Mouse (Mus musculus) limb, embryonic 12.5 days (tissue): ENCODE data around the gene Srebf2. TPM values are rescaled to one million over a fixed set of nuclear protein-coding genes. Genes with fewer than 3 reads are reported as not detected.

ENCODE experiments used
- ATAC-seq: fragments of 200-750 bp; cut with Nextera tagmentation; 2 replicates; pipeline ENCODE4 v1.8.0; 2017; ENCODE audit warnings: low read depth, moderate TSS enrichment; ENCODE audit not compliant: insufficient number of reproducible peaks, insufficient read depth, low FRiP score, low TSS enrichment
- H3K27ac ChIP-seq: fragments of 300-500 bp; sonication (generic); 2 replicates; pipeline ENCODE4 v1.5.1; 2016; ENCODE audit warnings: mild to moderate bottlenecking, moderate library complexity
- H3K27me3 ChIP-seq: fragments of 300-500 bp; sonication (generic); 2 replicates; pipeline ENCODE4 v1.6.1; 2016; ENCODE audit warnings: mild to moderate bottlenecking, moderate library complexity
- H3K36me3 ChIP-seq: fragments of 300-500 bp; sonication (generic); 2 replicates; pipeline ENCODE4 v1.6.1; 2016; ENCODE audit warnings: mild to moderate bottlenecking, moderate library complexity
- H3K4me1 ChIP-seq: fragments of 300-500 bp; sonication (generic); replicated peaks from 2 replicates; pipeline ENCODE4 v1.6.1; 2016
- H3K4me2 ChIP-seq: fragments of 300-500 bp; sonication (generic); 2 replicates; pipeline ENCODE4 v1.6.1; 2016; ENCODE audit warnings: mild to moderate bottlenecking, moderate library complexity
- H3K4me3 ChIP-seq: fragments of 300-500 bp; sonication (generic); replicated peaks from 2 replicates; pipeline ENCODE4 v1.5.1; 2016; ENCODE audit warnings: mild to moderate bottlenecking
- H3K9ac ChIP-seq: fragments of 300-500 bp; sonication (generic); replicated peaks from 2 replicates; pipeline ENCODE4 v1.6.1; 2016; ENCODE audit warnings: mild to moderate bottlenecking, moderate library complexity
- H3K9me3 ChIP-seq: fragments of 300-500 bp; sonication (generic); 2 replicates; pipeline ENCODE4 v1.6.1; 2016; ENCODE audit warnings: mild to moderate bottlenecking, moderate library complexity
- WGBS: fragments of 180-500 bp; shearing (Covaris S2); methylation state at CpG from one replicate; pipeline ENCODE4 v1.1.7; 2016; 5-methylcytosine and 5-hydroxymethylcytosine counted together
- polyA plus RNA-seq: library from polyadenylated mRNA; unstranded; fragments of >200 nt; fragmentation: Nextera tagmentation; extraction: Ambion mirVana; gene quantifications from 2 replicates; pipeline ENCODE4 v1.2.1, GENCODE M21; 2016

Srebf2 gene
- polyA plus RNA-seq, 1 experiment from 2014 or later: 186 TPM

GRCm38 (mm10) chr15:82197937-82198336 is 51.0 kb downstream of the Srebf2 start:
- 93% methylated on average over 11 of the region's 11 CpGs for WGBS
- no peaks in the 10 kb centered on the region for H3K9me3 ChIP-seq
- H3K27me3 ChIP-seq: no peaks in the 10 kb centered on the region
- H3K4me1 ChIP-seq: no peaks in the 10 kb centered on the region
- H3K9ac ChIP-seq: no peak overlapping the region
- no peak overlapping the region for H3K4me3 ChIP-seq
- no peak overlapping the region for H3K27ac ChIP-seq
- no peak for ATAC-seq
- no peak overlapping the region for H3K4me2 ChIP-seq
- peaks cover 99% of the 10 kb centered on the region for H3K36me3 ChIP-seq

GRCm38 (mm10) chr15:82198342-82198741 is 51.4 kb downstream of the Srebf2 start:
- Histone ChIP-seq H3K36me3 (peaks cover 99% of the 10 kb centered on the region), H3K9ac (no peak overlapping the region), H3K27ac (no peak overlapping the region), H3K4me2 (no peak overlapping the region), H3K4me3 (no peak overlapping the region), H3K27me3 (no peaks in the 10 kb centered on the region), H3K4me1 (no peaks in the 10 kb centered on the region), H3K9me3 (no peaks in the 10 kb centered on the region)
- 97% methylated on average over 7 of the region's 7 CpGs for WGBS
- no peak for ATAC-seq

- Histone ChIP-seq H3K27me3 (peaks cover 4% of the 10 kb centered on the region; the same call in 1 of the 2 replicates), H3K36me3 (peaks cover 99% of the 10 kb centered on the region), H3K4me3 (no peak overlapping the region), H3K27ac (no peak overlapping the region), H3K9ac (no peak overlapping the region), H3K4me1 (no peaks in the 10 kb centered on the region), H3K9me3 (no peaks in the 10 kb centered on the region), H3K4me2 (no peak overlapping the region)
- ATAC-seq: no peak
- 88% methylated on average over 12 of the region's 12 CpGs for WGBS
Measured at GRCm38 (mm10) chr15:82199546-82199945, 52.6 kb downstream of the Srebf2 start.

- H3K9ac ChIP-seq: no peak overlapping the region
- H3K4me1 ChIP-seq: peaks cover 12% of the 10 kb centered on the region
- no peaks in the 10 kb centered on the region for H3K9me3 ChIP-seq
- peaks cover 29% of the 10 kb centered on the region for H3K27me3 ChIP-seq
- 85% methylated on average over 6 of the region's 6 CpGs for WGBS
- peaks cover 94% of the 10 kb centered on the region for H3K36me3 ChIP-seq
- no peak overlapping the region for H3K4me3 ChIP-seq
- no peak overlapping the region for H3K27ac ChIP-seq
- no peak for ATAC-seq
- H3K4me2 ChIP-seq: no peak overlapping the region
Measured at GRCm38 (mm10) chr15:82202086-82202485, 55.1 kb downstream of the Srebf2 start.

- H3K4me2 ChIP-seq: no peak overlapping the region
- peaks cover 18% of the 10 kb centered on the region for H3K4me1 ChIP-seq
- peaks cover 39% of the 10 kb centered on the region for H3K27me3 ChIP-seq
- no peak overlapping the region for H3K27ac ChIP-seq
- H3K9me3 ChIP-seq: no peaks in the 10 kb centered on the region
- peaks cover 84% of the 10 kb centered on the region for H3K36me3 ChIP-seq
- no peak for ATAC-seq
- H3K4me3 ChIP-seq: no peak overlapping the region
- no peak overlapping the region for H3K9ac ChIP-seq
- 95% methylated on average over 10 of the region's 10 CpGs for WGBS
Measured at GRCm38 (mm10) chr15:82203090-82203489, 56.1 kb downstream of the Srebf2 start.

GRCm38 (mm10) chr15:82203611-82204351 is 56.8 kb downstream of the Srebf2 start:
- Histone ChIP-seq H3K4me2 (no peak overlapping the region), H3K27ac (no peak overlapping the region), H3K4me1 (peaks cover 18% of the 10 kb centered on the region), H3K9me3 (no peaks in the 10 kb centered on the region), H3K27me3 (peaks cover 46% of the 10 kb centered on the region), H3K4me3 (no peak overlapping the region), H3K9ac (no peak overlapping the region), H3K36me3 (peaks cover 81% of the 10 kb centered on the region)
- WGBS: 89% methylated on average over 20 of the region's 20 CpGs
- ATAC-seq: no peak

GRCm38 (mm10) chr15:82204680-82205371 is 57.8 kb downstream of the Srebf2 start:
- peaks cover 70% of the 10 kb centered on the region for H3K36me3 ChIP-seq
- peaks cover 56% of the 10 kb centered on the region for H3K27me3 ChIP-seq
- ATAC-seq: no peak

GRCm38 (mm10) chr15:82206365-82207104 is 59.6 kb downstream of the Srebf2 start:
- no peak for ATAC-seq
- Histone ChIP-seq H3K9me3 (no peaks in the 10 kb centered on the region), H3K9ac (peak overlapping the region; percentile 4; the same call in 1 of the 2 replicates), H3K4me1 (peaks cover 21% of the 10 kb centered on the region), H3K36me3 (peaks cover 54% of the 10 kb centered on the region), H3K4me2 (0 out of 2 replicates have a peak overlapping the region, but pooled peaks have one; percentile 36), H3K27me3 (peaks cover 73% of the 10 kb centered on the region), H3K4me3 (peak overlapping the region; percentile 18; the same call in 1 of the 2 replicates), H3K27ac (no peak overlapping the region)
- 53% methylated on average over 9 of the region's 9 CpGs for WGBS

More at GRCm38 (mm10) chr15:82204680-82205371, 57.8 kb downstream of the Srebf2 start:
- H3K9me3 ChIP-seq: no peaks in the 10 kb centered on the region
- H3K4me2 ChIP-seq: no peak overlapping the region
- no peak overlapping the region for H3K9ac ChIP-seq
- H3K4me1 ChIP-seq: peaks cover 18% of the 10 kb centered on the region
- WGBS: 55% methylated on average over 10 of the region's 10 CpGs
- H3K4me3 ChIP-seq: no peak overlapping the region
- no peak overlapping the region for H3K27ac ChIP-seq

- H3K9me3 ChIP-seq: no peaks in the 10 kb centered on the region
- H3K4me3 ChIP-seq: peak overlapping the region; percentile 18
- WGBS: 6% methylated on average over 34 of the region's 34 CpGs
- H3K27ac ChIP-seq: no peak overlapping the region
- H3K4me2 ChIP-seq: peak overlapping the region; percentile 36
- H3K27me3 ChIP-seq: peaks cover 79% of the 10 kb centered on the region
- H3K9ac ChIP-seq: no peak overlapping the region; the same call in 1 of the 2 replicates
- peaks cover 49% of the 10 kb centered on the region for H3K36me3 ChIP-seq
- peaks cover 27% of the 10 kb centered on the region for H3K4me1 ChIP-seq
- ATAC-seq: no peak
Measured at GRCm38 (mm10) chr15:82207105-82207459, 60.1 kb downstream of the Srebf2 start.

- ATAC-seq: no peak
- Histone ChIP-seq H3K9me3 (no peaks in the 10 kb centered on the region), H3K27me3 (peaks cover 85% of the 10 kb centered on the region), H3K9ac (no peak overlapping the region), H3K4me2 (peak overlapping the region; percentile 36), H3K4me3 (peak overlapping the region; percentile 18), H3K27ac (no peak overlapping the region), H3K36me3 (peaks cover 43% of the 10 kb centered on the region), H3K4me1 (peaks cover 32% of the 10 kb centered on the region)
- whole genome bisulfite sequencing: 10% methylated on average over 30 of the region's 30 CpGs
Measured at GRCm38 (mm10) chr15:82207504-82208219, 60.7 kb downstream of the Srebf2 start.
